Mouse (Mus musculus) kidney, embryonic 16.5 days (tissue): ENCODE results near the gene Crebbp. TPM values are rescaled to one million over a fixed set of nuclear protein-coding genes. Genes with fewer than 3 reads are reported as not detected.
"Not testable (repeated sequence)": the region's sequence is repeated elsewhere in the genome, so short reads cannot be mapped to it uniquely, and the experiment has no call there.

Experiments
- ATAC-seq: fragments of 200-750 bp; cut with Nextera tagmentation; 2 replicates; pipeline ENCODE4 v1.8.0; 2017; ENCODE audit warnings: moderate TSS enrichment; ENCODE audit not compliant: low FRiP score, low TSS enrichment
- H3K27ac ChIP-seq: fragments of 300-500 bp; sonication (generic); 2 replicates; pipeline ENCODE4 v1.5.1; 2014; ENCODE audit warnings: low read length
- H3K27me3 ChIP-seq: fragments of 300-500 bp; sonication (generic); 2 replicates; pipeline ENCODE4 v1.6.1; 2014; ENCODE audit warnings: low read length, control low read depth, mixed read lengths; ENCODE audit not compliant: insufficient read depth
- H3K36me3 ChIP-seq: fragments of 300-500 bp; sonication (generic); 2 replicates; pipeline ENCODE4 v1.6.1; 2014; ENCODE audit warnings: low read length, control low read depth, mixed read lengths; ENCODE audit not compliant: insufficient read depth
- H3K4me1 ChIP-seq: fragments of 300-500 bp; sonication (generic); 2 replicates; pipeline ENCODE4 v1.6.1; 2014; ENCODE audit warnings: low read length, control low read depth, mixed read lengths; ENCODE audit not compliant: insufficient read depth
- H3K4me2 ChIP-seq: fragments of 300-500 bp; sonication (generic); replicated peaks from 2 replicates; pipeline ENCODE4 v1.6.1; 2014; ENCODE audit warnings: low read depth, low read length
- H3K4me3 ChIP-seq: fragments of 300-500 bp; sonication (generic); 2 replicates; pipeline ENCODE4 v1.5.1; 2014; ENCODE audit warnings: mild to moderate bottlenecking, low read length
- H3K9ac ChIP-seq: fragments of 300-500 bp; sonication (generic); replicated peaks from 2 replicates; pipeline ENCODE4 v1.6.1; 2014; ENCODE audit warnings: low read length
- H3K9me3 ChIP-seq: fragments of 300-500 bp; sonication (generic); 2 replicates; pipeline ENCODE4 v1.6.1; 2016; ENCODE audit warnings: low read length, control low read depth
- WGBS: fragments of 180-500 bp; shearing (Covaris S2); extraction: QIAGEN DNeasy Blood & Tissue Kit; methylation state at CpG from one replicate; pipeline ENCODE4 v1.1.7; 2014; 5-methylcytosine and 5-hydroxymethylcytosine counted together
- polyA plus RNA-seq: library from polyadenylated mRNA; unstranded; fragments of >200 nt; fragmentation: Nextera tagmentation; extraction: Ambion mirVana; gene quantifications from 2 replicates; pipeline ENCODE4 v1.2.1, GENCODE M21; 2015

Gene Crebbp
- polyA plus RNA-seq, 1 experiment from 2014 or later: 31.2 TPM

GRCm38 (mm10) chr16:4097521-4097920, 116.3 kb downstream of the Crebbp start:
- H3K4me1 ChIP-seq: no peaks in the 10 kb centered on the region
- peaks cover 62% of the 10 kb centered on the region for H3K36me3 ChIP-seq
- no peak overlapping the region for H3K27ac ChIP-seq
- 100% methylated on average over 1 of the region's 1 CpGs for WGBS
- H3K9ac ChIP-seq: no peak overlapping the region
- H3K4me2 ChIP-seq: no peak overlapping the region
- no peaks in the 10 kb centered on the region for H3K27me3 ChIP-seq
- H3K9me3 ChIP-seq: no peaks in the 10 kb centered on the region
- no peak overlapping the region for H3K4me3 ChIP-seq
- ATAC-seq: no peak

DNA sequence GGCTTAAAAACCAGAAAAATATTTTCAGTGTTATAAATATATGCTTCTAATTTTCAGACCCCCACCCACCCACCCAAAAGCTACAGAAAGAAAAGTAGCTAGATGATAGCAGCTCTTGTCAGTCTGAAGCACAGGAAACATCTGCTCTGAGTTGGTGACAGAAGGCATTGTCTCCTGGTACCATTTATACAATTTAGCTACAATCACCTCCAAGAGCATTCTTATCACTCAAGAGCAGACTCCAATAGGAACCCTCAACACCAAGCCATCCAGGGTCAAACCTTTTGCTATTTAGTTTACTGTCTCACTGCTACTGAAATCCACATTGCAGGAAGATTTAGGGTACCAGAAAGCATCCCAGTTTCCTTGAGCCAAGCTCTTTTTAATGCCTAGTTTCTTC, 116.9 kb downstream of the Crebbp start:
- Histone ChIP-seq H3K9ac (no peak overlapping the region), H3K27me3 (no peaks in the 10 kb centered on the region), H3K27ac (no peak overlapping the region), H3K4me3 (no peak overlapping the region), H3K36me3 (peaks cover 66% of the 10 kb centered on the region), H3K4me1 (no peaks in the 10 kb centered on the region), H3K4me2 (no peak overlapping the region), H3K9me3 (no peaks in the 10 kb centered on the region)
- no peak for ATAC-seq

DNA sequence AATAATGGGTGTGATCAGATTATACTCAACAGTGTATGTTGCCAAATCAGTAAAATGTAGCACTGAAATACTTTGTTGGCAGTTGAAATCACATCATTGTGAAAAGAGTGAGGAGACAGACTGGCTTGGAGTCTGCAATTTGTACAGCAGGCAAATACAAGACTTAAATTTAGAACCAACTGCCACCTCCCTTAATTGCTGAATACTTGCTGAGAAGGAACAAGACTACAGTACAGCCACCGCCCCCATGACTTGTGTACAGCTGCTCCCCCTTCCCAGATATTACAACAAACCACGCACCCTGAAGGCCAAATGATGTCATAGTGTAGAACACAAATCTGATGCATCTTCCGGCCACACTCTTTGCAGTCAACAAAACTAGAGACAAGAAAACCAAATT, 117.7 kb downstream of the Crebbp start:
- Histone ChIP-seq H3K9ac (no peak overlapping the region), H3K9me3 (no peaks in the 10 kb centered on the region), H3K36me3 (peaks cover 72% of the 10 kb centered on the region), H3K27ac (no peak overlapping the region), H3K4me3 (no peak overlapping the region), H3K4me1 (no peaks in the 10 kb centered on the region), H3K4me2 (no peak overlapping the region), H3K27me3 (no peaks in the 10 kb centered on the region)
- ATAC-seq: no peak
- 92% methylated on average over 3 of the region's 3 CpGs for WGBS

DNA sequence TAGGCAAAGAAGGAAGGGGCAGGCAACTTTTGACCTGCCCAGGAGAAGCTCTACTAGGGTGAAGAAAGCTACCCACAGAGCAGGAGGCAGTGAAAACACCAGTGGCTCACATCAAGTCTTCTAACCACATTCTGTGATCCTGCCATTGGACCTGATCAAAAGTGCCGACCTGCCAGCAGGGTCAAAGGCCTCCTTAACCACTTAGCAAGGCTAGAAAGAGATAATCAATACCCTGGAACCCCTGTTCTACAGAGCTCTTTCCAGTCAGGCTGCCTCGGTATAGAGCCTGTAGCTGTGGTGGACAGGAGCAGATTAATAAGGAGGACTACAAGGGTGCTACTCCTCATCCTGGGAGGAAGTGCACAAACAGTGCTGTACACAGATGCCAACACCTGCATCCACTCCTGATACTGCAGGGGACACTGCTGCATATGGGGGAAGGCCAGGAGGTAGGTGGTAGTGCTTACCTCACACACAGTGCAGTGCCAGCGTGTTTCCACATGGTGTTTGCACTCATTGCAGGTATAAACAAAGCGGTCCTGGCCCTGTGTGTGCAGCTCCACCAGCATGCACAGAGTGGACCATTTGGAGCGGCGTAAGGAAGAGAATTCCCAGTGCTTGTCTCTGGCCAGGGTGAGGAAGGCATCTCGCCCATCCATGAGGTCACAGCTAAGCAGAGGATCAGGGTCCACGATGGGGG, 126.4 kb downstream of the Crebbp start:
- Histone ChIP-seq H3K4me1 (no peaks in the 10 kb centered on the region), H3K4me3 (no peak overlapping the region), H3K9me3 (no peaks in the 10 kb centered on the region), H3K4me2 (no peak overlapping the region), H3K9ac (no peak overlapping the region), H3K27me3 (no peaks in the 10 kb centered on the region), H3K27ac (no peak overlapping the region), H3K36me3 (peaks cover 80% of the 10 kb centered on the region)
- 93% methylated on average over 8 of the region's 8 CpGs for WGBS
- no peak for ATAC-seq

DNA sequence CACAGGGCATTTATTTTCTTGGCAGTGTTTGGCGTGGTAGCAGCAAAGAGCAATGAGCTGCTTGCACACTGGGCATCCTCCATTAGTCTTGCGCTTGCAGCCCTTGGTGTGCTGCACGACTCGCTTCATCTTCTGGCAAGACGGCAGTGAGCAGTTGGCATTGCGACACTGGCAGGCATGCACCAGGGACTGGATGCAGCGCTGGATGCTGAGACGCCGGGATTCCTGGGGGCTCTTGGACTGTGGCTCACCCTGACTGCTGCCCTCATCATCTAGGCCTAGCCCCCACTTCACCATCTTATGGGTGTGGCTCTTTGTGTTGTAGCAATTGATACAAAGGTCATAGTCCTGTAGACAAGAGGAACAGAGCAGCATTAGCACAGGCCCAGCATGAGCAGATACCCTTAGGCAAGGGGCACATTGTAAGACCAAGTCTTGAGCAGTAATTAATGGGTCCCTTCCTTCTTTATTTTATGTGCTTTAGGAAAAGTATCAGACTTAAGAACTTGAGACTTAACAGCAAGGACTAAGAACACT, 127.9 kb downstream of the Crebbp start:
- Histone ChIP-seq H3K36me3 (peaks cover 76% of the 10 kb centered on the region), H3K4me1 (no peaks in the 10 kb centered on the region), H3K4me3 (no peak overlapping the region), H3K9me3 (no peaks in the 10 kb centered on the region), H3K4me2 (no peak overlapping the region), H3K27me3 (no peaks in the 10 kb centered on the region), H3K27ac (no peak overlapping the region), H3K9ac (no peak overlapping the region)
- WGBS: 98% methylated on average over 9 of the region's 9 CpGs
- no peak for ATAC-seq

- no peak overlapping the region for H3K4me3 ChIP-seq
- no peak overlapping the region for H3K4me2 ChIP-seq
- no peak overlapping the region for H3K9ac ChIP-seq
- 0 out of 2 replicates have a peak, but pooled peaks have one; percentile 7 for ATAC-seq
- no peaks in the 10 kb centered on the region for H3K9me3 ChIP-seq
- peaks cover 68% of the 10 kb centered on the region for H3K36me3 ChIP-seq
- H3K27me3 ChIP-seq: no peaks in the 10 kb centered on the region
- no peaks in the 10 kb centered on the region for H3K4me1 ChIP-seq
- H3K27ac ChIP-seq: no peak overlapping the region
- 96% methylated on average over 7 of the region's 7 CpGs for WGBS
Measured at GRCm38 (mm10) chr16:4085051-4085450, 128.7 kb downstream of the Crebbp start.

DNA sequence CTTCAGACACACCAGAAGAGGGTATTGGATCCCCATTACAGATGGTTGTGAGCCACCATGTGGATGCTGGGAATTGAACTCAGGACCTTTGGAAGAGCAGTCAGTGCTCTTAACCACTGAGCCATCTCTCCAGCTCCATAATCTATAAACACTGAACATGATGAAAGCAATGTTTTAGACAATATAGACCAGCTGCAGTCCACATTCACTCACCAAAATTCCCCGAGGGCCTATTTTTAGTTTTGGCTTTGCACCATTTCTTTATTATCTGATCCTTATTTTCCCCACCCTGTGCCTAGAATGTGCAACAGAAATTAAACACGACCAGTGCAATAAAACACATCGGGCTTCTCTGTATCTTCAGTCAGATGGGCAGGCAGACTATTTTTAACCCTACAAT, 133.4 kb downstream of the Crebbp start:
- H3K27ac ChIP-seq, H3K4me3 ChIP-seq, H3K9me3 ChIP-seq, H3K9ac ChIP-seq, ATAC-seq, H3K4me2 ChIP-seq, H3K27me3 ChIP-seq: not testable (repeated sequence)
- WGBS: 67% methylated on average over 3 of the region's 3 CpGs
- Histone ChIP-seq H3K4me1 (peaks cover 16% of the 10 kb centered on the region), H3K36me3 (peaks cover 30% of the 10 kb centered on the region)

DNA sequence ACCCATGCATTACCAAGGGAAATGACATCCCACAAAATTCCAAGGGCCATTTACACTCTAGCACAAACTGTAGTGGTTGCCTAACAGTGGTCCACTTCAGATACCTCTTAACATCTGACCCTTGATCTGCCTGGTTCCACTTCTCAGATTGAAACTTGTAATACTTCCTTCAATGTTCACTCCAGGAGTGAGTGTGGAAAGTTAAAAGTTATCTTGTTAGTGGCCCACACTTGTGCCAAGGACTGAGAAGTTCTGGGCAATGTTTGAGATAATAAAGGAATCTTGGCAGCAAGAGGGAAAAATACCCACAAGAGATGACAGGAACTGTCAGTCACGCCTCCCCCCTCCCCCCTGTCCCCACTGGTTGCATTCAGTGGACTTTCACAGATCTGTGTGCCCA, 134.1 kb downstream of the Crebbp start:
- Histone ChIP-seq H3K27ac (no peak overlapping the region), H3K36me3 (peaks cover 23% of the 10 kb centered on the region), H3K4me1 (peaks cover 19% of the 10 kb centered on the region), H3K9ac (no peak overlapping the region), H3K27me3 (no peaks in the 10 kb centered on the region), H3K9me3 (no peaks in the 10 kb centered on the region), H3K4me2 (no peak overlapping the region), H3K4me3 (no peak overlapping the region)
- ATAC-seq: no peak
- 68% methylated on average over 1 of the region's 1 CpGs for WGBS

DNA sequence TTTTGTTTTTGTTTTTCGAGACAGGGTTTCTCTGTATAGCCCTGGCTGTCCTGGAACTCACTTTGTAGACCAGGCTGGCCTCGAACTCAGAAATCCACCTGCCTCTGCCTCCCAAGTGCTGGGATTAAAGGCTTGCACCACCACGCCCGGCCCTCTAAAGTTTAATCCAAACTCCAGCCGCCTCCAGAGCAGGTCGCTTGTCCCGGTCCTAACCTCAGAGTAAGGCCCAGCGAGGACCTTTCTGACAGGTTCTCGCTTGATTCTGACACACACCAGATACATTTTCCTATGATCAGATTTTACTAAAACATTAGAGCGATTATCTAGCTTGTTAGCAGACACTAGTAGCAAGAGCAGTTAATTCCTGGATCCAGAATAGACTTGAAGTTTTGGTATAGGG, 135.5 kb downstream of the Crebbp start:
- peak overlapping the region; percentile 64 for H3K4me2 ChIP-seq
- H3K9me3 ChIP-seq, H3K27me3 ChIP-seq, ATAC-seq, H3K27ac ChIP-seq, H3K9ac ChIP-seq: not testable (repeated sequence)
- H3K4me3 ChIP-seq: peak overlapping the region; percentile 88
- 67% methylated on average over 10 of the region's 10 CpGs for WGBS
- H3K4me1 ChIP-seq: peaks cover 26% of the 10 kb centered on the region
- H3K36me3 ChIP-seq: peaks cover 14% of the 10 kb centered on the region; the same call in 1 of the 2 replicates

GRCm38 (mm10) chr16:4077384-4078061, 136.3 kb downstream of the Crebbp start, which contains the start of gene Trap1:
Trap1 (minus strand) TSS chr16:4077827.
- peaks cover 26% of the 10 kb centered on the region for H3K4me1 ChIP-seq
- peak within 1 kb of the TSS; percentile 93 for H3K9ac ChIP-seq
- peak; percentile 97 for ATAC-seq
- peak within 1 kb of the TSS; percentile 88 for H3K4me3 ChIP-seq
- under 1% methylated on average over 58 of the region's 58 CpGs for WGBS
- H3K27ac ChIP-seq: peak within 1 kb of the TSS; percentile 89
- H3K9me3 ChIP-seq: no peaks in the 10 kb centered on the region
- H3K36me3 ChIP-seq: peaks cover 12% of the 10 kb centered on the region; the same call in 1 of the 2 replicates
- peak within 1 kb of the TSS; percentile 64 for H3K4me2 ChIP-seq
- H3K27me3 ChIP-seq: no peaks in the 10 kb centered on the region
